7 mouse cellular contexts compared by ENCODE assay signal in the genomic region with DNA sequence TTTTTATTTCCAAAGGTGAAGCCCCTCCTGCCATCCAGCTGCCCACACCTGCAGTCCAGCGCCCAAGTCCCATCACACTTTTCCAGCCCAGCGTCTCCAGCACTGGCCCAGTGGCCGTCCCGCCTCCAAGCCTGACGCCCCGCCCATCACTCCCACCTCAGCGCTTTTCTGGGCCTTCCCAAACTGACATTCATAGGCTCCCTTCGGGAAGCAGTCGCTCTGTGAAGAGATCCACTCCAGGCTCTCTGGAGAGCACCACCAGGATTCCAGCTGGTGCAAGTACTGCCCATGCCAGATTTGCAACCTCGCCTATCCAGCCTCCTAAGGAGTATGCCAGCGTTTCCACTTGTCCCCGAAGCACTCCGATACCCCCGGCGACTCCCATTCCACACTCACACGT. TPM values are rescaled to one million over a fixed set of nuclear protein-coding genes. Genes with fewer than 3 reads are reported as not detected.
A peak's percentile ranks its signal among the peaks of the same experiment; 100 is the strongest.
DNase-seq lines count a peak whose midpoint lies in the region; ATAC-seq and TF ChIP-seq lines count a peak whose summit lies in the region.

No protein-coding gene starts in this region.

- H3K27me3 ChIP-seq in ES-Bruce4 (ENCODE audit: control insufficient read depth, insufficient read depth, low read length, poor library complexity, severe bottlenecking) = no peaks in the 10 kb centered on the region; the same call in 1 of the 2 replicates
- peaks cover 3% of the 10 kb centered on the region; the same call in 1 of the 2 replicates for H3K27me3 ChIP-seq in heart, embryonic 13.5 days (replicated peaks)
- peaks cover 14% of the 10 kb centered on the region for H3K27me3 ChIP-seq in midbrain, embryonic 10.5 days (ENCODE audit: low read depth, poor library complexity, severe bottlenecking)

- ATAC-seq in heart, embryonic 13.5 days (ENCODE audit: extremely low read depth, insufficient number of reproducible peaks, low FRiP score, low TSS enrichment) = no peak; the same call in 1 of the 2 replicates

- no peaks in the 10 kb centered on the region for H3K4me1 ChIP-seq in ES-Bruce4 (ENCODE audit: control insufficient read depth, insufficient read depth, low read length)
- H3K4me1 ChIP-seq in heart, embryonic 13.5 days = peaks cover 7% of the 10 kb centered on the region; the same call in 1 of the 2 replicates
- peaks cover 8% of the 10 kb centered on the region for H3K4me1 ChIP-seq in midbrain, embryonic 10.5 days

- peak overlapping the region; percentile 68 for H3K4me2 ChIP-seq in heart, embryonic 13.5 days

- no peaks in the 10 kb centered on the region for H3K36me3 ChIP-seq in ES-Bruce4 (ENCODE audit: control insufficient read depth, insufficient read depth, low read length, poor library complexity, severe bottlenecking)
- no peaks in the 10 kb centered on the region for H3K36me3 ChIP-seq in heart, embryonic 13.5 days
- H3K36me3 ChIP-seq in midbrain, embryonic 10.5 days = no peaks in the 10 kb centered on the region

- H3K4me3 ChIP-seq in ES-Bruce4 (ENCODE audit: low read depth, low read length) = peak overlapping the region; percentile 54
- H3K4me3 ChIP-seq in heart, embryonic 13.5 days = peak overlapping the region; percentile 45
- peak overlapping the region; percentile 41 for H3K4me3 ChIP-seq in midbrain, embryonic 10.5 days

- no peak for TF ChIP-seq CTCF in ES-Bruce4 (IDR thresholded peaks at IDR 0.05; ENCODE audit: low read depth, low read length)

- H3K9ac ChIP-seq in ES-Bruce4 (ENCODE audit: low read depth, poor library complexity, severe bottlenecking) = 0 out of 2 replicates have a peak overlapping the region, but pooled peaks have one; percentile 0
- peak overlapping the region; percentile 69 for H3K9ac ChIP-seq in heart, embryonic 13.5 days

- WGBS in heart, embryonic 13.5 days = 5% methylated on average over 16 of the region's 16 CpGs
- 12% methylated on average over 16 of the region's 16 CpGs for WGBS in midbrain, embryonic 10.5 days

- peak; percentile 34 for DNase-seq in adrenal gland, postnatal 25 days
- DNase-seq in kidney, postnatal 4 days = peak; percentile 71 to 77
- peak; percentile 30 for DNase-seq in midbrain, embryonic 10.5 days (ENCODE audit: low spot score)
- DNase-seq in layer of hippocampus, postnatal 25 days (ENCODE audit: extremely low spot score in 1 of 2, low spot score in 1 of 2) = no peak
- DNase-seq in frontal cortex, postnatal 10 days (ENCODE audit: low spot score in 2 of 2) = no peak

- 0 out of 2 replicates have a peak, but pooled peaks cover 2% of the 10 kb centered on the region for H3K9me3 ChIP-seq in ES-Bruce4 (replicated peaks; ENCODE audit: control insufficient read depth, insufficient read depth, low read length, poor library complexity, severe bottlenecking)
- H3K9me3 ChIP-seq in heart, embryonic 13.5 days = no peaks in the 10 kb centered on the region
- no peaks in the 10 kb centered on the region for H3K9me3 ChIP-seq in midbrain, embryonic 10.5 days (replicated peaks)

- no peak for TF ChIP-seq POLR2A in ES-Bruce4 (IDR thresholded peaks at IDR 0.05; ENCODE audit: insufficient read depth, low read length)

- TF ChIP-seq EP300 in ES-Bruce4 (IDR thresholded peaks at IDR 0.05; ENCODE audit: insufficient read depth, low read depth, low read length) = no peak

- no peak overlapping the region for H3K27ac ChIP-seq in ES-Bruce4 (ENCODE audit: insufficient read depth, low read length)
- no peak overlapping the region for H3K27ac ChIP-seq in heart, embryonic 13.5 days (replicated peaks)
- H3K27ac ChIP-seq in midbrain, embryonic 10.5 days (replicated peaks) = no peak overlapping the region

RNA-seq across cellular contexts. Expression of a gene that starts 11.5 kb away (rescaled TPM):
- polyA plus RNA-seq in ES-Bruce4 (2011; ENCODE audit: insufficient read depth, insufficient read length, low read depth, missing spikeins) = 0.67 and 0.87 TPM in 2 replicates
- 0.36 and 0.62 TPM in 2 replicates for total RNA-seq in adrenal gland, postnatal 25 days (2021)
- 0.09 and 0.14 TPM in 2 replicates for polyA plus RNA-seq in heart, embryonic 13.5 days (2015; fragmentation: Nextera tagmentation; extraction: Ambion mirVana)
- polyA plus RNA-seq in midbrain, embryonic 10.5 days (2016; fragmentation: Nextera tagmentation; extraction: Ambion mirVana) = 0.05 and 0.09 TPM in 2 replicates
- total RNA-seq in layer of hippocampus, postnatal 25 days (2021) = under 1 TPM; 0.12 to 0.17 TPM

RNA-seq across cellular contexts. Expression of a gene that starts 36.3 kb away (rescaled TPM):
- 33.7 and 36.3 TPM in 2 replicates for polyA plus RNA-seq in ES-Bruce4 (2011; ENCODE audit: insufficient read depth, insufficient read length, low read depth, missing spikeins)
- 20.3 and 21.0 TPM in 2 replicates for total RNA-seq in adrenal gland, postnatal 25 days (2021)
- 8.2 and 9.3 TPM in 2 replicates for polyA plus RNA-seq in heart, embryonic 13.5 days (2015; fragmentation: Nextera tagmentation; extraction: Ambion mirVana)
- 18.2 and 18.3 TPM in 2 replicates for polyA plus RNA-seq in midbrain, embryonic 10.5 days (2016; fragmentation: Nextera tagmentation; extraction: Ambion mirVana)
- total RNA-seq in layer of hippocampus, postnatal 25 days (2021) = 10 to 100 TPM in 1 of 2 experiments, 1 to 10 TPM in 1; 9.8 to 12.4 TPM

RNA-seq across cellular contexts. Expression of a gene that starts 46.9 kb away (rescaled TPM):
- 8.5 and 8.7 TPM in 2 replicates for polyA plus RNA-seq in ES-Bruce4 (2011; ENCODE audit: insufficient read depth, insufficient read length, low read depth, missing spikeins)
- total RNA-seq in adrenal gland, postnatal 25 days (2021) = 10.4 and 12.8 TPM in 2 replicates
- 6.9 and 7.3 TPM in 2 replicates for polyA plus RNA-seq in heart, embryonic 13.5 days (2015; fragmentation: Nextera tagmentation; extraction: Ambion mirVana)
- 7.3 and 9.1 TPM in 2 replicates for polyA plus RNA-seq in midbrain, embryonic 10.5 days (2016; fragmentation: Nextera tagmentation; extraction: Ambion mirVana)
- 10 to 100 TPM; 35.5 to 37.0 TPM for total RNA-seq in layer of hippocampus, postnatal 25 days (2021)

Comparison
In these comparisons a context has a peak if more than half of its experiments do, and no peak if none do; other contexts are left out.
1. DNase-seq: peak in adrenal gland, postnatal 25 days (single experiment), kidney, postnatal 4 days (2 of 2) and midbrain, embryonic 10.5 days (single experiment); none in layer of hippocampus, postnatal 25 days (0 of 2) and frontal cortex, postnatal 10 days (0 of 2).
2. Peak in every context shown above with its lines, with median percentiles within 50 percentile points of each other: H3K4me3 ChIP-seq.